Mouse (Mus musculus): ENCODE data around the gene Ccdc185. TPM values are rescaled to one million over a fixed set of nuclear protein-coding genes. Genes with fewer than 3 reads are reported as not detected.

Gene Ccdc185
- total RNA-seq (2023), result not detected

DNA sequence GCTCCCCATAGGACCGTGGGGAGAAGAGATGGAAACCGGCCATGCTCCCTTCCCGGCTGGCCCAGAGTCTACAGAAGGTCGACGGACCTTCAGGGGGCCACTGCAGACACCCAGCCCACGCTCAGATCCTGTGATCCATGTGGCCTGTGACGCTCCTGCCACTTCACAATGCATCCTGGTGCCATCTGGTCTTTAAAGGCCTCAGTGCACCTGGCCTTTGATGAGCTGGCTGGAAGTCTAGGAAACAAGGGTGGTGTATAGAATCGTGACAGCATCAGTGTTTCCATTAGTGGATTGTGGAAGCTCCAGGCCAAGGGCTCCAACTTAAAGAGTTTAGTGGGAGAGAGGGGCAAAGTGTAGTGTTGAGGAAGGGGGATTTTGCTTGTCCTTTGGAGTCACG, at the start of gene Ccdc185:
Ccdc185 (minus strand) TSS at position 101 of the 400 bp plus-strand sequence.

DNA sequence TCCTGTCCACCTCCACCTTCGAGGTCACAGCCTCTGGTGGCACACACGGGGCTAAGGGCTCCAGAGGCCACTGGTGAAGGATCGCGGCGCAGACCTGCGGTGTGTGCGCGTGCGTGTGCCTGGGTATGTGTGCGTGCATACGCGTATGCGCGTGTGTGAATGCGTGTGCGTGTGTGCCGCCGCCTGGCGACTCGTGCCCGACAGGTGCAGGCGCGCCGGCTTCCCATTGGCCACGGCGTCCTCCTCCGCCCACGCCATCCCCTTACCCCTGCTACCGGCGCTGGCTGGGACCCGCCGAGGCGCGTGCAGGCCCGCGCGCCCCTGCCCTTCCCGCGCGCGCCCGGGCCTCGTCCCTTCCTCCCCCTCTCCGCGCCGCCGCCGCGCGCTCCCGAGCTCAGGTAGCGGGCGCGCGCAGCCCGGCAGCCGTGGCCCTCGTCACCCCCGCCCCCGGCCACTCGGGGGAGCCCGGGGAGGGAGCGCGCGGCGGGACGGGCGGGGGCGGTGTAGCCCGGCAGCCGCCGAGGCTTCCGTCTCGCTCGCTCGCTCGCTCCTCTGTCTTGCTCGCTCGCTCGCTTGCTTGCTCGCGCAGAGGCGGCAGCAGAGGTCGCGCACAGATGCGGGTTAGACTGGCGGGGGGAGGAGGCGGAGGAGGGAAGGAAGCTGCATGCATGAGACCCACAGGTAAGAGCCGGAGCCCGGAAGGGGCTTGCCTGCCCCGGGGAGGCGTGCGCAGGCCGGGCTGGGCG, 14.9 kb upstream of the Ccdc185 start, which contains the start of gene Susd4:
Susd4 (plus strand) TSS at position 145 of the 746 bp plus-strand sequence.

Other genes with a start within 250 kb of the Ccdc185 start
- gene Capn2, start 231.6 kb downstream of the Ccdc185 start, total RNA-seq (2023), result 59.5 TPM
- gene Capn8, start 184.2 kb downstream of the Ccdc185 start, total RNA-seq (2023), result not detected
- gene Susd4, start 14.7 kb upstream of the Ccdc185 start, total RNA-seq (2023), result 3.2 TPM
- gene Tlr5, start 205.6 kb upstream of the Ccdc185 start, total RNA-seq (2023), result not detected

Data from CD4-positive naive resting alpha-beta T cell, adult 76 days (primary cell).